Mouse (Mus musculus): ENCODE measurements at regions not wholly inside any gene's neighbourhood (a gene's known extent, or its start where the extent isn't known, plus 50 kb on each side); places are given as distances from the start of the nearest gene placed in this dataset.

DNA sequence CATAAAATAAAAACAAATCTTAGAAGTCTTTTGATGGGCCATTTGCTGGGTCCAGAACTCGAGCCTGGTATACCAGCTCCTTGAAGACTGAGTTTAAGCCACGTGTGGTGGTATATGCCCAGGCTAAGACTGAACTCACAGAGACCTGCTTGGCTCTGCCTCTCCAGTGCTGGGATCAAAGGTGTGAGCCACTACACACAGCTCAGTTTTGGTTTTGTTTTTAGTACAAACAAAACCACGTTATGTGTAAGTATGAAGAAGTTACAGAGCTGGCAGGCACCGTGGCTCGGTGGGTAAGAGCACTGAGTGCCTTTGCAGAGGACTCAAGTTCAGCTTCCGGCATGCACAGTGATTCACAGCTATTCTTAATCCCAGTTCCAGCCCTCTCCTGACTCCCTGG is 75.6 kb downstream of the Wdr5 start:
- DNase-seq: no peak

GRCm38 (mm10) chr2:27591668-27592067 is 76.7 kb downstream of the Wdr5 start:
- DNase-seq: no peak

DNA sequence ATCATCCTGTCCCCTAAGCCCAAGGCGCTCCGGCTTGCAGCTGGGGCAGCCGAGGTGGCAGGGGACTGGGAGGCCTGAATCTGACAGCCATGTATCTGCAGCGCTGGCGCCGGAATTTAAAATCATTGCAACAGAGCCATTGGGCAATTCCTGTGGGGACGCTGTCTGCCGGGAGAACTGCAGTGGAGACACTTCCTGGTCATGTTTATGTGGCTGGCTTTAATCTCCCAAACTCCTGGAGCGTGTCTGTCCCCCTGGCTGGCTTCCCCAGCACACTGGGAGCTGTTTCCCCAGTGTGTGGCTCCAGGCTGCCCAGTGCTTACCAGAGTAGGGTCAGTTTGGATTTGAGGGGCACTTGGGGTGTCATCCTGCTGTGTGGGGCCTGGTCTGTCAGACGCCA is 78.4 kb downstream of the Wdr5 start:
- DNase-seq: peak; percentile 87

- DNase-seq: no peak
Observed at GRCm38 (mm10) chr2:27595251-27595650, 80.3 kb downstream of the Wdr5 start.

DNA sequence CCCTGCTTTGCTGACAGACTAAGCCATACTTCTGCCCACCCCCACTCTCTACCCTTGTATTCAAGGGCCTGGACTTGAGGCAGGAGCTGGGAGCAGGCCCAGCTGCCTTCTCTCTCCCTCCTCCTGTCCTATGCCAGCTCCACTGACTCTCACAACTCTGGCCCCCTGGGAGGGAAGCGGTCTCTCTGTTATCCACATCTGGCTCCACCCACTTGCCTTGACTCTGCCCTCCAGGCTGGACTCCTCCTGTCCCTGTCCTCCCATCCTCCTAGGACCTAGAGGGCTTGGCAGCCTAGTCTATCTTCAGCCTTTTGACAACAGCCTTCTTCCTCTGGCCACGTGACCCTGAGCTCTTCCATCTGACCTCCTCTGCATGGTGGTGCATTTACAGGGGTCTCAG is 80.0 kb upstream of the Rxra start:
- DNase-seq: peak; percentile 80

GRCm38 (mm10) chr2:27596966-27597365 is 79.3 kb upstream of the Rxra start:
- DNase-seq: peak; percentile 24

GRCm38 (mm10) chr2:27597901-27598300 is 78.3 kb upstream of the Rxra start:
- DNase-seq: no peak

DNA sequence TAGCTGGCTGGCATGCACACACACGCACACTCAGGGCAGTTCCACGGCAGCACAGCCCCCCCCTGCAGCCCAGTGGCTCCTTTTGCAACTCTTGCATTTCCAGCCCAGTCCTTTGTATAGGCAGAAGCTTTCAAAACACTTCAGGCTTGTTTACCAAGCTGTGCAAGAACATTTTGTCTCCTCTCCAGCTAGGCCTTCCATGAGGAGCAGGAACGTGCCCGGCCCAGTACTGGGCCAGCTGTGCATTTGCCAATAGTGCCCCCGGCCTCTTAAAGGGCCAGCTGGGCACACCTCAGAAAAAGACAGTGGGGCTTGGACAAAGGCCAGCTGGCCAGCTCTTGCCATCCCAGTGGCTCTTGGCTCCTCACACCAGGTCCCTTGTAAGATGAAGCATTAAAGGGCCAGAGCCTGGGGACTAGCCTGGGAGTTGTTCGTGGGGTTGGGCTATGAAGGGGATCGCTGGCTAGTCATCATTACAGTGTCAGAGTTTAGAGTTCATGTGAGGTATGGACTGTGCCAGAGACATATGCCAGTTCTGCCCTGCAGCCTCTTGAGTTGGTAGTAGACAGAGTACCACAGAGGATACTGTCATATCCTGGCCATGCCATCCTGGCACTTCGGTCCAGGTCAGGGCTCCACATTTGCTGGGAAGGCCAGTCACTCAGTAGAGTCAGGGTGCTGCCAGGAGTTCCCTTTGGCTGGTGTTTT is 77.0 kb upstream of the Rxra start:
- peak; percentile 81 for DNase-seq

GRCm38 (mm10) chr2:27599769-27600167 is 76.5 kb upstream of the Rxra start:
- peak; percentile 25 for DNase-seq

DNA sequence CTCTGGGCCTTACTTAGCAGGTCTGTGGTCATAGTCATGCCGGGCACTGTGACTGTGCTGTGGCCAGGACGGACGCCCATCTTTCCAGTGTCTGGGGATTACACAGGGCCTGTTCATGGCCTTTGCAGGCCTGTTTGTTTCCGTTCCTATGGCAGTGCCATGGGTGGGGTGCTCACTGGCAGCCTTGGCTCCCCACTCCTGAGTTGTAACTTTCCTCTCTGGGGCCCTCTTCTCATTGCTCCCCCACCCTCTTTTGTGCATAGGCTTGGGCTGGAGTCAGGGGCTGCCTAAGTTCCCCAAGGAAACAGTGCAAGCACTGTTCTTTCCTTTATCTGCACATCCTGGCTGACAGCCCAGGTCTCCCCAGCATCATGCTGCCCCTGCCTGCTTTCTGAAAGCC is 72.9 kb upstream of the Rxra start:
- DNase-seq: no peak

DNA sequence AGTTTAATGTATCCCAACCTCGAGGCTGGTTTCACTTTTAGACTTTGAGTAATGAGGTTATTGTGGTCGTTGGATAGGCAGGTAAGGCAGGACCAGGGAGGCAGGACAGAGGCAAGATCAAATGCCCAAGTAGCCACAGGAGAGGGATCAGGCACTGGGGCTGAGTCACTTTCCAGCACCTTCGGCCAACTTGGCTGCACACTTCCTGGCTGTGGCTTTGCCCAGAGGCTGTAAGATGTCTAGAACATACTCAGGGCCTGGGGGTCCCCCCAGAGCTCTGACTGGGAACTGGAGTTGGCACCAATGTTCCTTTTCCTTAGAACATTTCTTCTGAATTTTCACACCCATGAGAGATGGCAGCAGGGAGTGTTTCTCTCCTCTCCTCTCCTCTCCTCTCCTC is 71.7 kb upstream of the Rxra start:
- DNase-seq: peak; percentile 33

DNA sequence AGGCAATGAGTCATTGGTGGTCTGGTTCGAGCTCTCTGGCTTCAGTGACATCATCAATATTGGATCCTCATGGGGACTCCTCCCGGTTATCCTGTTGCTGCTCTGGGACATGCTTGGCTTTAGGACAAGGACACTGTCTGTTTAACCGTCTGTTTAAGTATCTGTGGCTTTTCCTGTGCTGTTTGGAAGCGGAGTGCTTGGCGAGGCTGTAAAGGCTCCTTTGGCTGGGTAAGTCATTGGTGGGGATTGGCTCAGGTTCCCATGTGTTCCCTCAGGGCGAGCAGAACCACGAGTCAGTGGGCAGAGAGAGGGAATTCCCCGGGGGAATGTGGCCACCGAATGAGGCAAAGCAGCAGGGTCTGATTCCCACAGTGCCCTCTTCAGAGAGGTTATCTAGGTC is 69.4 kb upstream of the Rxra start:
- DNase-seq: no peak

DNA sequence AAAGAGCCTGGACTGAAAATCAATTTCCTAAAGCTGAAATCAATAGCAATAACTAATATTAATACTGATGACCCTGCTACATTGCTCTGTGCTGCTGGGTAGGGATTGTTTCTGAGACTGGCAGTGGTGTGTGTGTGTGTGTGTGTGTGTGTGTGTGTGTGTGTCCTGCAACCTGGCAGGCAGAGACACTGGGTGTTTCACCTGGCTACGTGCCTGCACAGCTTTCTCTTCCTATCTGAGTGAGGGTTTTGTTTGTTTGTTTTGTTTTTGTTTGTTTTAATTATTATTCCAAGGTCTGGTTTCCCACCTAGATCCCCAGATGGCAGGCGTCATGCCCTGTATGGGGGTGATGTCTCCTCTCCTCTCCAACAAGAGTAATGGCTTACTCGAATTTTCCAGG is 54.5 kb upstream of the Rxra start:
- no peak for DNase-seq

- no peak for DNase-seq
Observed at GRCm38 (mm10) chr2:27624656-27625366, 51.4 kb upstream of the Rxra start.
